Mouse (Mus musculus): ENCODE measurements around the gene Usp53. TPM values are rescaled to one million over a fixed set of nuclear protein-coding genes. Genes with fewer than 3 reads are reported as not detected.

Gene Usp53
- polyA plus RNA-seq, 1 experiment from 2014 or later = 4.1 TPM

GRCm38 (mm10) chr3:122929723-122930122 lies 54.6 kb downstream of the Usp53 start:
- DNase-seq (ENCODE audit: low spot score) (no peak), ATAC-seq (replicated peaks; ENCODE audit: low FRiP score) (no peak)
- no peaks in the 10 kb centered on the region for H3K4me1 ChIP-seq (replicated peaks; ENCODE audit: control insufficient read depth, insufficient read depth, low read length)
- no peak overlapping the region for H3K4me3 ChIP-seq (ENCODE audit: low read depth, low read length)
- no peak overlapping the region for H3K4me2 ChIP-seq
- H3K36me3 ChIP-seq (ENCODE audit: control insufficient read depth, insufficient read depth, low read length) = 0 out of 2 replicates have a peak, but pooled peaks cover 4% of the 10 kb centered on the region
- H3K27me3 ChIP-seq (replicated peaks; ENCODE audit: control insufficient read depth, insufficient read depth, low read length) = no peaks in the 10 kb centered on the region
- no peak overlapping the region for H3K9ac ChIP-seq (ENCODE audit: low read depth, low read length)
- no peaks in the 10 kb centered on the region for H3K9me3 ChIP-seq (ENCODE audit: control insufficient read depth, low read length)
- 93% methylated on average over 6 of the region's 6 CpGs for WGBS
- H3K27ac ChIP-seq (ENCODE audit: low read depth, low read length) = no peak overlapping the region

GRCm38 (mm10) chr3:122924009-122924914 lies 60.0 kb downstream of the Usp53 start, which contains the start of gene 1810037I17Rik:
Gene 1810037I17Rik (plus strand): TSS chr3:122924203.
- Histone ChIP-seq H3K36me3 (ENCODE audit: control insufficient read depth, insufficient read depth, low read length) (0 out of 2 replicates have a peak, but pooled peaks cover 4% of the 10 kb centered on the region), H3K4me1 (replicated peaks; ENCODE audit: control insufficient read depth, insufficient read depth, low read length) (peaks cover 5% of the 10 kb centered on the region), H3K27ac (ENCODE audit: low read depth, low read length) (peak within 1 kb of the TSS; percentile 82), H3K4me2 (peak within 1 kb of the TSS; percentile 77), H3K9ac (ENCODE audit: low read depth, low read length) (peak within 1 kb of the TSS; percentile 76), H3K27me3 (replicated peaks; ENCODE audit: control insufficient read depth, insufficient read depth, low read length) (no peaks in the 10 kb centered on the region), H3K9me3 (ENCODE audit: control insufficient read depth, low read length) (no peaks in the 10 kb centered on the region), H3K4me3 (ENCODE audit: low read depth, low read length) (peak within 1 kb of the TSS; percentile 65)
- DNase-seq (ENCODE audit: low spot score) = peak; percentile 98
- peak; percentile 94 for ATAC-seq (replicated peaks; ENCODE audit: low FRiP score)
- under 1% methylated on average over 66 of the region's 68 CpGs for WGBS

GRCm38 (mm10) chr3:122923147-122923546 lies 61.2 kb downstream of the Usp53 start:
- ATAC-seq (replicated peaks; ENCODE audit: low FRiP score) = no peak
- peak overlapping the region; percentile 77 for H3K4me2 ChIP-seq
- H3K27ac ChIP-seq (ENCODE audit: low read depth, low read length) = peak overlapping the region; percentile 8; the same call in 1 of the 2 replicates
- peaks cover 5% of the 10 kb centered on the region for H3K4me1 ChIP-seq (replicated peaks; ENCODE audit: control insufficient read depth, insufficient read depth, low read length)
- no peaks in the 10 kb centered on the region for H3K27me3 ChIP-seq (replicated peaks; ENCODE audit: control insufficient read depth, insufficient read depth, low read length)
- H3K9me3 ChIP-seq (ENCODE audit: control insufficient read depth, low read length) = no peaks in the 10 kb centered on the region
- H3K9ac ChIP-seq (ENCODE audit: low read depth, low read length) = no peak overlapping the region
- 0 out of 2 replicates have a peak, but pooled peaks cover 4% of the 10 kb centered on the region for H3K36me3 ChIP-seq (ENCODE audit: control insufficient read depth, insufficient read depth, low read length)
- WGBS = 36% methylated on average over 7 of the region's 7 CpGs
- peak overlapping the region; percentile 65 for H3K4me3 ChIP-seq (ENCODE audit: low read depth, low read length)
- DNase-seq (ENCODE audit: low spot score) = no peak

GRCm38 (mm10) chr3:122921676-122922527 lies 62.4 kb downstream of the Usp53 start:
- Histone ChIP-seq H3K4me2 (no peak overlapping the region), H3K27me3 (replicated peaks; ENCODE audit: control insufficient read depth, insufficient read depth, low read length) (no peaks in the 10 kb centered on the region), H3K9ac (ENCODE audit: low read depth, low read length) (no peak overlapping the region), H3K4me3 (ENCODE audit: low read depth, low read length) (no peak overlapping the region), H3K27ac (ENCODE audit: low read depth, low read length) (no peak overlapping the region), H3K9me3 (ENCODE audit: control insufficient read depth, low read length) (no peaks in the 10 kb centered on the region), H3K36me3 (ENCODE audit: control insufficient read depth, insufficient read depth, low read length) (0 out of 2 replicates have a peak, but pooled peaks cover 4% of the 10 kb centered on the region), H3K4me1 (replicated peaks; ENCODE audit: control insufficient read depth, insufficient read depth, low read length) (peaks cover 5% of the 10 kb centered on the region)
- ATAC-seq (replicated peaks; ENCODE audit: low FRiP score) (no peak), DNase-seq (ENCODE audit: low spot score) (no peak)
- WGBS = 83% methylated on average over 8 of the region's 8 CpGs

GRCm38 (mm10) chr3:122920572-122921435 lies 63.5 kb downstream of the Usp53 start:
- H3K9ac ChIP-seq (ENCODE audit: low read depth, low read length) = no peak overlapping the region
- 0 out of 2 replicates have a peak overlapping the region, but pooled peaks have one; percentile 3 for H3K4me2 ChIP-seq
- DNase-seq (ENCODE audit: low spot score) (no peak), ATAC-seq (replicated peaks; ENCODE audit: low FRiP score) (0 out of 2 replicates have a peak, but pooled peaks have one; percentile 3)
- WGBS = 58% methylated on average over 8 of the region's 8 CpGs
- no peaks in the 10 kb centered on the region for H3K27me3 ChIP-seq (replicated peaks; ENCODE audit: control insufficient read depth, insufficient read depth, low read length)
- no peaks in the 10 kb centered on the region for H3K9me3 ChIP-seq (ENCODE audit: control insufficient read depth, low read length)
- peaks cover 5% of the 10 kb centered on the region for H3K4me1 ChIP-seq (replicated peaks; ENCODE audit: control insufficient read depth, insufficient read depth, low read length)
- no peak overlapping the region for H3K27ac ChIP-seq (ENCODE audit: low read depth, low read length)
- no peaks in the 10 kb centered on the region for H3K36me3 ChIP-seq (ENCODE audit: control insufficient read depth, insufficient read depth, low read length)
- no peak overlapping the region for H3K4me3 ChIP-seq (ENCODE audit: low read depth, low read length)

- no peak within 1 kb of the TSS for H3K9ac ChIP-seq (ENCODE audit: low read depth, low read length)
- peaks cover 5% of the 10 kb centered on the region for H3K4me1 ChIP-seq (replicated peaks; ENCODE audit: control insufficient read depth, insufficient read depth, low read length)
- ATAC-seq (replicated peaks; ENCODE audit: low FRiP score) = no peak
- H3K27ac ChIP-seq (ENCODE audit: low read depth, low read length) = no peak within 1 kb of the TSS
- no peak for DNase-seq (ENCODE audit: low spot score)
- no peaks in the 10 kb centered on the region for H3K36me3 ChIP-seq (ENCODE audit: control insufficient read depth, insufficient read depth, low read length)
- WGBS = 89% methylated on average over 8 of the region's 8 CpGs
- no peaks in the 10 kb centered on the region for H3K9me3 ChIP-seq (ENCODE audit: control insufficient read depth, low read length)
- no peaks in the 10 kb centered on the region for H3K27me3 ChIP-seq (replicated peaks; ENCODE audit: control insufficient read depth, insufficient read depth, low read length)
- H3K4me2 ChIP-seq = no peak within 1 kb of the TSS
- no peak within 1 kb of the TSS for H3K4me3 ChIP-seq (ENCODE audit: low read depth, low read length)
These were observed 65.0 kb downstream of the Usp53 start, which contains the start of gene Gm10959 for GRCm38 (mm10) chr3:122919260-122919659. Gene Gm10959 (minus strand): TSS chr3:122919360.

- H3K4me2 ChIP-seq = no peak overlapping the region
- no peak overlapping the region for H3K4me3 ChIP-seq (ENCODE audit: low read depth, low read length)
- H3K9me3 ChIP-seq (ENCODE audit: control insufficient read depth, low read length) = no peaks in the 10 kb centered on the region
- 50% methylated on average over 2 of the region's 2 CpGs for WGBS
- H3K27me3 ChIP-seq (replicated peaks; ENCODE audit: control insufficient read depth, insufficient read depth, low read length) = no peaks in the 10 kb centered on the region
- no peak overlapping the region for H3K27ac ChIP-seq (ENCODE audit: low read depth, low read length)
- no peaks in the 10 kb centered on the region for H3K36me3 ChIP-seq (ENCODE audit: control insufficient read depth, insufficient read depth, low read length)
- no peak overlapping the region for H3K9ac ChIP-seq (ENCODE audit: low read depth, low read length)
- ATAC-seq (replicated peaks; ENCODE audit: low FRiP score) = no peak
- peaks cover 5% of the 10 kb centered on the region for H3K4me1 ChIP-seq (replicated peaks; ENCODE audit: control insufficient read depth, insufficient read depth, low read length)
- no peak for DNase-seq (ENCODE audit: low spot score)
These were observed 65.6 kb downstream of the Usp53 start for GRCm38 (mm10) chr3:122918672-122919071.
